In the genomic region with DNA sequence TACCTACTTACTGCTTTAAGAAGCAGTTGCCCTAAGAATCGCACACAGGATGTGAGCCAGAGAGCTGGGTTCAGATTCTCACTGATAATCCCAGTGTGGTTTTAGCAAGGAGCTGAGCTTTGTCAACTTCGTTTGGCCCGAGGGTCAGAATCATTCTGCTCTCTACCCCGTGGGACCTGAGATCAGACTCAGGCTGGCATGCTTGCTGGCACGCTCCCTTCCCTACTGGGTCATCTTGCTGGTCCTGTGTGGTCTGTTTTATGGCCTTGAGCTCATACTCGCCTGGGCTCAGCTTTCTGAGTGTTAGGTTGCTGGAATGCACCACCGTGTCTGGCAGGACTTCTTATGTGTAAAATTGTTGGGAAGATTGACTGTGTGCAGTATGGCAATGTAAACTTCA, we compare ENCODE assay signal across 16 mouse cellular contexts.
DNase-seq lines count a peak whose midpoint lies in the region; ATAC-seq lines count a peak whose summit lies in the region.
"Had no signal": no experiment of that assay in that cellular context is flagged by ENCODE, and none has a peak within 500 bp of the region (broad histone marks: within the 10 kb centered on the region; RNA-seq: fewer than 3 reads in every experiment).

No protein-coding gene starts in this region.

- 0 out of 2 replicates have a peak, but pooled peaks cover 11% of the 10 kb centered on the region for H3K36me3 ChIP-seq in heart, embryonic 14.5 days (ENCODE audit: control insufficient read depth, insufficient read depth, low read length)
- peaks cover 6% of the 10 kb centered on the region for H3K36me3 ChIP-seq in heart, embryonic 16.5 days (ENCODE audit: control insufficient read depth, insufficient read depth)
- 0 out of 2 replicates have a peak, but pooled peaks cover 5% of the 10 kb centered on the region for H3K36me3 ChIP-seq in limb, embryonic 10.5 days
- H3K36me3 ChIP-seq in stomach, embryonic 16.5 days (ENCODE audit: control insufficient read depth, insufficient read depth, low read length): no peaks in the 10 kb centered on the region
- H3K36me3 ChIP-seq in hindbrain, embryonic 13.5 days: peaks cover 39% of the 10 kb centered on the region

- intact Hi-C loops in heart, postnatal 10 days (cut with DNase I): loop anchor here (5.0 kb wide), 1 partner anchor 143 kb away; no protein-coding TSS in a partner anchor

- no peak overlapping the region for H3K4me3 ChIP-seq in heart, embryonic 14.5 days (ENCODE audit: control insufficient read depth in 1 of 2, insufficient read depth in 1 of 2, low read depth in 1 of 2, low read length in 2 of 2)
- no peak overlapping the region for H3K4me3 ChIP-seq in heart, embryonic 16.5 days (ENCODE audit: low read length)
- no peak overlapping the region for H3K4me3 ChIP-seq in limb, embryonic 10.5 days
- no peak overlapping the region for H3K4me3 ChIP-seq in stomach, embryonic 16.5 days (replicated peaks; ENCODE audit: low read length)
- no peak overlapping the region for H3K4me3 ChIP-seq in hindbrain, embryonic 13.5 days
- H3K4me3 ChIP-seq: embryonic facial prominence, embryonic 13.5 days; neural tube, embryonic 15.5 days had no signal

- no peak for ATAC-seq in heart, embryonic 14.5 days (ENCODE audit: insufficient number of reproducible peaks, insufficient read depth, low FRiP score, low read depth)
- ATAC-seq in heart, embryonic 16.5 days (replicated peaks; ENCODE audit: extremely low read depth, insufficient read depth, low FRiP score): no peak
- no peak; the same call in 1 of the 2 replicates for ATAC-seq in stomach, embryonic 16.5 days (ENCODE audit: insufficient read depth, low FRiP score)
- ATAC-seq in frontal cortex, adult (ENCODE audit: low TSS enrichment): no peak
- ATAC-seq in hindbrain, embryonic 13.5 days (ENCODE audit: low FRiP score): no peak
- ATAC-seq: forebrain, embryonic 14.5 days; midbrain, embryonic 16.5 days had no signal

- H3K9me3 ChIP-seq in heart, embryonic 14.5 days (ENCODE audit: control insufficient read depth, low read length): no peaks in the 10 kb centered on the region
- no peaks in the 10 kb centered on the region for H3K9me3 ChIP-seq in heart, embryonic 16.5 days (replicated peaks; ENCODE audit: control insufficient read depth, low read length)
- H3K9me3 ChIP-seq in limb, embryonic 10.5 days (replicated peaks): no peaks in the 10 kb centered on the region
- H3K9me3 ChIP-seq in stomach, embryonic 16.5 days (replicated peaks; ENCODE audit: control insufficient read depth, low read length): no peaks in the 10 kb centered on the region
- H3K9me3 ChIP-seq in hindbrain, embryonic 13.5 days: no peaks in the 10 kb centered on the region
- H3K9me3 ChIP-seq: embryonic facial prominence, embryonic 13.5 days; neural tube, embryonic 15.5 days had no signal

- H3K27ac ChIP-seq in heart, embryonic 14.5 days (replicated peaks in 1 of 2; ENCODE audit: control insufficient read depth in 1 of 2, insufficient read depth in 1 of 2, low read depth in 2 of 2, low read length in 2 of 2): peak overlapping the region; percentile 94 to 99
- peak overlapping the region; percentile 95 for H3K27ac ChIP-seq in heart, embryonic 16.5 days (ENCODE audit: low read length)
- H3K27ac ChIP-seq in limb, embryonic 10.5 days: 0 out of 2 replicates have a peak overlapping the region, but pooled peaks have one; percentile 1
- peak overlapping the region; percentile 53 for H3K27ac ChIP-seq in stomach, embryonic 16.5 days (ENCODE audit: low read length)
- no peak overlapping the region for H3K27ac ChIP-seq in hindbrain, embryonic 13.5 days
- H3K27ac ChIP-seq: embryonic facial prominence, embryonic 13.5 days; neural tube, embryonic 15.5 days had no signal

- WGBS in heart, embryonic 14.5 days: 50% methylated on average over 7 of the region's 7 CpGs
- WGBS in heart, embryonic 16.5 days: 46% methylated on average over 7 of the region's 7 CpGs
- WGBS in limb, embryonic 10.5 days: 71% methylated on average over 7 of the region's 7 CpGs
- 61% methylated on average over 7 of the region's 7 CpGs for WGBS in stomach, embryonic 16.5 days
- WGBS in hindbrain, embryonic 13.5 days: 81% methylated on average over 7 of the region's 7 CpGs

- H3K4me1 ChIP-seq in heart, embryonic 14.5 days (ENCODE audit: control insufficient read depth in 2 of 2, insufficient read depth in 2 of 2, low read length in 2 of 2): peaks cover 20 to 34% of the 10 kb centered on the region in 2 experiments
- H3K4me1 ChIP-seq in heart, embryonic 16.5 days (ENCODE audit: control insufficient read depth, insufficient read depth, low read length): peaks cover 20% of the 10 kb centered on the region
- H3K4me1 ChIP-seq in limb, embryonic 10.5 days: no peaks in the 10 kb centered on the region; the same call in 1 of the 2 replicates
- no peaks in the 10 kb centered on the region; the same call in 1 of the 2 replicates for H3K4me1 ChIP-seq in stomach, embryonic 16.5 days (ENCODE audit: control insufficient read depth, insufficient read depth, low read length)
- no peaks in the 10 kb centered on the region for H3K4me1 ChIP-seq in hindbrain, embryonic 13.5 days (replicated peaks)
- H3K4me1 ChIP-seq: neural tube, embryonic 15.5 days had no signal

- no peaks in the 10 kb centered on the region for H3K27me3 ChIP-seq in heart, embryonic 14.5 days (ENCODE audit: control insufficient read depth, insufficient read depth, low read length)
- no peaks in the 10 kb centered on the region for H3K27me3 ChIP-seq in heart, embryonic 16.5 days (ENCODE audit: control insufficient read depth, insufficient read depth, low read length)
- no peaks in the 10 kb centered on the region for H3K27me3 ChIP-seq in limb, embryonic 10.5 days (ENCODE audit: low read depth, poor library complexity, severe bottlenecking)
- H3K27me3 ChIP-seq in stomach, embryonic 16.5 days (ENCODE audit: control insufficient read depth, insufficient read depth, low read length): no peaks in the 10 kb centered on the region
- no peaks in the 10 kb centered on the region for H3K27me3 ChIP-seq in hindbrain, embryonic 13.5 days
- H3K27me3 ChIP-seq: embryonic facial prominence, embryonic 13.5 days; neural tube, embryonic 15.5 days had no signal

- H3K9ac ChIP-seq in heart, embryonic 14.5 days (ENCODE audit: low read length): peak overlapping the region; percentile 61
- H3K9ac ChIP-seq in heart, embryonic 16.5 days (ENCODE audit: low read length): peak overlapping the region; percentile 62
- no peak overlapping the region for H3K9ac ChIP-seq in stomach, embryonic 16.5 days (ENCODE audit: low read length)
- no peak overlapping the region for H3K9ac ChIP-seq in hindbrain, embryonic 13.5 days
- H3K9ac ChIP-seq: embryonic facial prominence, embryonic 13.5 days; neural tube, embryonic 15.5 days had no signal

- DNase-seq in heart, postnatal 10 days: no peak
- DNase-seq in limb, embryonic 10.5 days (ENCODE audit: low spot score): no peak
- DNase-seq: cerebellum, adult 9-10 months; kidney, adult 9 months; layer of hippocampus, adult 9-11 months; liver; lung, postnatal 10 days had no signal

- H3K4me2 ChIP-seq in heart, embryonic 14.5 days (ENCODE audit: low read length): peak overlapping the region; percentile 56
- H3K4me2 ChIP-seq in heart, embryonic 16.5 days (ENCODE audit: low read depth, low read length): peak overlapping the region; percentile 57; the same call in 1 of the 2 replicates
- H3K4me2 ChIP-seq in stomach, embryonic 16.5 days (ENCODE audit: low read depth, low read length): no peak overlapping the region
- H3K4me2 ChIP-seq in hindbrain, embryonic 13.5 days: no peak overlapping the region
- H3K4me2 ChIP-seq: embryonic facial prominence, embryonic 13.5 days; neural tube, embryonic 15.5 days had no signal

Comparison
In these comparisons a context has a peak if more than half of its experiments do, and no peak if none do; other contexts are left out.
1. H3K4me2 ChIP-seq: peak in heart, embryonic 14.5 days (single experiment) and heart, embryonic 16.5 days (single experiment); none in stomach, embryonic 16.5 days (single experiment) and hindbrain, embryonic 13.5 days (single experiment).
2. H3K9ac ChIP-seq: peak in heart, embryonic 14.5 days (single experiment) and heart, embryonic 16.5 days (single experiment); none in stomach, embryonic 16.5 days (single experiment) and hindbrain, embryonic 13.5 days (single experiment).